Mouse (Mus musculus) c-Kit-positive CD71-positive TER-119-positive erythroid progenitor cells, embryonic 14.5 days (primary cell): ENCODE results near the gene Cnih2.

Experiments
- DNase-seq: peaks from one replicate; pipeline ENCODE4 v3.0.0-alpha.2; 2013; ENCODE audit warnings: low spot score

Gene Cnih2

GRCm38 (mm10) chr19:5045531-5045930 lies 52.8 kb downstream of the Cnih2 start:
- DNase-seq: no peak
